Mouse (Mus musculus): ENCODE data around the gene Clec16a.

DNA sequence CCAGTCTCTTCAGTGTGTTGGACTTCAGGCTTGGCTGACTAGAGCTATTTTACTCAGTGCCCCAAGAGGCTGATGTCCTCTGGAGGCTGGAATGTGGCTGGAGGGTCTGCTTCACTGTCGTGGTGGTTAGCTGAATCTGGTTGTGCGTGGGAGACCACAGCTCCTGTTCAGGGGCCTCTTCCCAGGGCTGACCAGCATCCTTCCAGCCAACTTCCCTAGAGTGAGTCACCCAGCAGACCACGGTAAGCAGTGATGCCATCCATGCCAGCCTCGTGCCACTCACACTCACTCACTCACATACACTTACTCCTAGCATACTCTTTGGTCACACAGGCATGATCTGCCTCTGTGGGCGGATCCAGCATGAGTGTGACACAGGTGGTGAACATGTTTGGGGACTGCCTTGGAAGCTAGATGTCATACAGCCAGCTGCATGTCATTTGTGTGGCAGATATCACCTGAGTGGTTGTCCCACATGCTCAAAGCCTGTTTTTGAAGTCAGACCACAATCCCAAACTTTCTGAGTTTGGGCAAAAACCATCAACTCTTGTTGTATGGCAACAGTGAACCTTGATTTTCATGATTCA is 24.8 kb downstream of the Clec16a start:
- no peak for TF ChIP-seq CTCF (IDR thresholded peaks at IDR 0.05; ENCODE audit: low read depth)
- TF ChIP-seq EP300 (IDR thresholded peaks at IDR 0.05; ENCODE audit: low read depth) = no peak

Data from liver, embryonic 14.5 days (tissue).